Mouse (Mus musculus) spleen, adult 2 months (tissue): Measurements from ENCODE around the gene Mrpl45.

Experiments used
- CTCF ChIP-seq: fragments of 200-500 bp; IDR thresholded peaks from 2 replicates; pipeline ENCODE4 v1.5.1; 2011; ENCODE audit warnings: mild to moderate bottlenecking, inconsistent platforms; ENCODE audit not compliant: insufficient read depth, insufficient read length, insufficient replicate concordance; ENCODE audit errors: extremely low read depth
- POLR2A ChIP-seq: fragments of 200-500 bp; IDR thresholded peaks from 2 replicates; pipeline ENCODE4 v1.6.1; 2011; ENCODE audit warnings: low read depth, low read length, inconsistent platforms

DNA sequence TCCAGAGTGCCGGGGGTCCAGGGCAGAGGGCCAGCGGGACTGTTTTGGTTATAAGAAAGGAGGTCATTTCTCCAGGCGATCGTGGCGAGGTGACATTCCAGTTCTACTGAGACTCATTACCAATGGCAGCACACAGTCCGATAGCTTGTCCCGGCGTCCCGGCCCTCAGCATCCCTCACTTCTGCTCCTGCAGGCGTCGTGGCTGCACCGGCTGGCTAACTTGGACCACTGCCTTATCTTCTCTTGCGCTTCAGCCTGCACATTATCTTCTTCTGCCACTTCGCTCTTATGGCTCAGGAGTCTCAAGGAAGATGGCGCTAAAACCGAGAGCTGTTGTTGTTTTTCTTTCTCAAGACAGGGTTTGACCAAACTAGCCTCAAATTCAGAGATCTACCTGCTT, 14.1 kb upstream of the Mrpl45 start:
- TF ChIP-seq CTCF (no peak), POLR2A (no peak)
